Mouse (Mus musculus): ENCODE measurements around the gene Hs3st3b1.

- no peak for TF ChIP-seq POLR2A (IDR thresholded peaks at IDR 0.05; ENCODE audit: low read depth, low read length)
- no peak for TF ChIP-seq CTCF (conservative IDR thresholded peaks at IDR 0.05; ENCODE audit: insufficient read depth, insufficient read length, low read depth, low read length)
These were observed 21.3 kb upstream of the Hs3st3b1 start for GRCm38 (mm10) chr11:63943268-63943890.
